Mouse (Mus musculus) naive thymus-derived CD4-positive, alpha-beta T cell, adult 2 months (primary cell): ENCODE results near the gene Camkmt.

Experiments used
- DNase-seq: peaks from one replicate; pipeline ENCODE4 v3.0.0-alpha.2; 2011; ENCODE audit warnings: low read depth

The Camkmt gene

DNA sequence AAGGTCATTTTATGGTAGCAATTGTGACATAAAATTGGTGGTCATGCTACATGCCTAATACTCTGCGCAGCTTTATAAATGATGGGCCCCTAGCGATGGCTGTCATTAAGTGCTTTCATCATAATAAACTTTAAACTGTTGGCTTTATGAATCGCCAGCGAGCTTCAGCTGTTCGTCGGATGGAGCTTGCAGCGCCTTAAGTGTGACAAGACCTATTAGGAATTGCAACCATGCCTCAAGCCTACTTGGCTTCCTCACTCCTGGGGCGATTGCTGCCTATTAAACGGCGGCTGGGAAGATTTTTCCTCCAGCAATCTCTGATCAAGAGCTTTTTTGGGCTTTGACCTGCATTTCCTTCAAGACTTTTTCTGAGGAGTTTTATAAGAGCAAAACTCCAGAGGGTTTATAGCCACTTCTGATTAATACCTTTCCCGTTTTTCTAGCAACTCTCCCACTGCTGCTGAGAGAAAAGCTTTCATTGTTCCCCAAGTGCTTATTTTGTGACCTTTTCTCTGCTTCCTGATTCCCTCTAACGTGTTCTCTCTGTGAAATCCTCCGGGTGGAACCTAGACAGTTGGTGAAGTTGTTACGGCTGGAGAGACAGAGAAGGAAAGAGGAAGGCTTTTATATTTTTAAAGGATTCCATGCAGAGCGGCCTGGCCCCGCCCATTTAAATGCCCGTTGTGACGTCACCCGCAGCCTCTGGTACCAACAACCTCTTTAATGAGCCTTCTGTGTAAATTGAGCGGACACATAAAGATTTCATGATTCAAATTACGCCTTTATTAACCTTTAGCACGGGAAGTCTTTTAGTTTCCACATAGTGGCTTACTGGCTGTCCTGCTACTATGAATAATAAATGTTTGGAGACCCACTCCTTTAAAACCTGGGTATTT, 373.4 kb downstream of the Camkmt start:
- no peak for DNase-seq

DNA sequence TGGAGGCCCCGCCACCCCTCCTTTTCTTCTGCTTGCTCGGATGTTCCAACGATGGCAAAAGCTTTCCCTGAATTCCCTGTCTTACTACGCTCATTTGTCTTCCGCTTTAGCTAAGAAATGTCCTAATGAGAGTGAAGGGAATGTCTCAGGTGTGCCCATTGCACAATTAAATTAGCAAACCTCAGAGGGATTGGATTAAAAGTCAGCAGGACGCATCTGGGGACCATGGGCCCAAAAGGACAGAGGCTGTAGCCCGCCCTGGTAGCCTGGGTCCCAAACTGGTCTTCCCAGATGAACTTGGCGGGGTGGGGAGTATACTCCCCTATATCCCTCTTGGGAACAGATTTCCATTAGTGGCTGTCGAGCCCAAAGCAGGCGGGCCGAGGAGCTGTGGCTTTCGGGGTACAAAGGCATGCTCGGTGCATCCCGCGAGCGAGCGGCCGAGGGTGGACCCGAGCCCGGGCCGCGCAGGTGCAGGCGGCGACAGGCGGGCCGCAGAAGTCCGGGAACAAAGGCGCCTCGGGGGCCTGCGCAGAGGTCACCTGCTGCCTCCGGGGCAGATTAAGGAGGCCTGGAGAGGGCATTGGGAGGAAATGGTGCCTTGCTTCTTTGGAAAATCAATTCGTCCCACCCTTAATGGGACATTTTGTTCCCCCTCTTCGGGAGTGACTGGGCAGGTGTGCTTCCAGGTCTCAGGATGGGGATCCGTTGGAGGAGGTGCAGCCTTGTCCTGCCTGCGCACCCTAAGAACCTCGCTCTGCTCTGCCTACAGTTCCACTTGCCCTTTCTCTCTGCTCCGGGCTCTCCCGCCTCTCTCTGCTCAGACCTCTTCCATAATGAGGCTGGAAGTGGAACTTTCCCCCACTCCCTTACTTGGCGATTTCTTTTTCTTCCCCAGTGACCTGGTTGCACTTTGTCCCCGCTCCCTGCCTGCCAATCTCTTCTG, 374.4 kb downstream of the Camkmt start:
- no peak for DNase-seq

DNA sequence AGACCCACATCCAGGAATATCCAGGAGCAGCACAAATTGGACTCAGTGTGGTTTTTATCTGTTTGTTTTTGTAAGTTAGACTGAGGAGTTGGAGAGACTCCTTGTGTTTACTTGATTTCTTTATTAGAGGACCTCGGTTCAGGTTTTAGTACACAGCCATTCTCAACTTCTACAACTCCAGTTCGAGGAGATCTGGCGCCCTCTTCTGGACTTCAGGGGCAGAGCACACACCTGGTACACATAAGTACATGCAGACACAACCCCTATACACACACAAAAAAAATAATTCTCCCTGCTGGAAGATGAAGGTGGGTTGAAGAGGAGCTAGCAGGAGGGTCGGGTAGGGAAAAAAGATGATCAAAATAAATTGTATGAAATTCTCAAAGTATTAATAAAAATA, 379.4 kb downstream of the Camkmt start:
- no peak for DNase-seq

DNA sequence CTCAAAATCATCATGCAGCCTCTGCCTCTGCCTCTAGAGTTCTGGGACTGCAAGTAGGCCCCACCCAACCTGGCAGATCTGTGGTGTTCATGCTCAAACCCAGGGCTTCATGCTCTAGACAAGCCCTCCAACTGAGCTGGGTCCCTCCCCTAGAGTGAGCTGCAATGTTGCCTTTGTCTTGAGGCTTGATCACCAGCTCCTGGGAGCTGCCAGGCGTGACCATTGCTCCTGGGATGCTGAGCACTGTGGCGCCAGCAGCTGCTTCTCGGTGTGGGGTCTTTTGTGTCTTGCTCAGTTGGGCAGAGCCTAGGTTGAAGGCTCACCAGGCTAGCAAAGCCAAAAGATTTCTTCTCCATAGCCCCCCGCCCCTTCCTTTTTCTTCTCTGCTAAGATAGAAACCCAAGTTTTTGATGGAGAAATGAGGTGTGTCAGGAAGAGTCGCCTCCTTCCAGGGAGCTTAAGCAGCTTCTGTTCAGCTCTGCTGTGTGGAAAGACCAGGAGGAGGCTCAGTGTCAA, 382.4 kb downstream of the Camkmt start:
- DNase-seq, result no peak

DNA sequence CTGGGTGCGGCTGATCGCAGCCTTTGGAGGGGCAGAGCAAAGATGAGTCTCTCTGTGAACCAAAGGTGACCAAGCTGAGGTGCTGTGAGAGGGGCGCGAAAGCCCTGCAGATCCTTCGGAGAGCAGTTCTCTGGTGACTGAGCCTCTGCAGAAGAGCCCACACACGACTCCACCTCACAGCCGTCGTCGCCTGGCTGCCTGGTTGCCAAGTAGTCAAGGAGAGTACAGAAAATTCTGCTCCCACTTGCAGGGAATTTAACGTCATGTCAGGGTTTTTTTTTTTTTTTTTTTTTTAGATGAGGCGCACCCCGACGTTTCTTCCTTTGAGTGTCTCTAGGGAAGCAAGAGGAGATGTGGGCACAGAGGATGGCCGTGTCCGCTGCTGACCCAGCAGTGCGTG, 382.9 kb downstream of the Camkmt start:
- no peak for DNase-seq

DNA sequence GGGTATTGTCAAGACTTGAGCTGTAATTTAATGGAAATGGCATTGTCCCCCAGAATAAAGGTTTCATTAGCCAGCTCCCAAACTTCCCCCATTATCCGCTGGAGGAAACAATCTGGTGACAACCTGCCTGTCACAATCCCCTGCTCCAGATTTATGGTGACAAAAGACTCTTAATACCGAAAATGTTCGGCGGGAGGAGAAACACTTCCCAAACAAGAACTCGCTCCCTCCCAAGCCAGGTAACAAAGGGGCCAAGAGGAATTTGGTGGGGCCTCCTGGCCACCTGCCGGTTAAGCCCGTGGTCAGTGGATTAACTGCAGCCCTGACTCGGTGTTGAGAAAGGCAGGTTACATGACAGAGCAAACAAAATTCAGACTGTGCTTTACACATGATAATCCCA, 383.5 kb downstream of the Camkmt start:
- DNase-seq, result no peak

DNA sequence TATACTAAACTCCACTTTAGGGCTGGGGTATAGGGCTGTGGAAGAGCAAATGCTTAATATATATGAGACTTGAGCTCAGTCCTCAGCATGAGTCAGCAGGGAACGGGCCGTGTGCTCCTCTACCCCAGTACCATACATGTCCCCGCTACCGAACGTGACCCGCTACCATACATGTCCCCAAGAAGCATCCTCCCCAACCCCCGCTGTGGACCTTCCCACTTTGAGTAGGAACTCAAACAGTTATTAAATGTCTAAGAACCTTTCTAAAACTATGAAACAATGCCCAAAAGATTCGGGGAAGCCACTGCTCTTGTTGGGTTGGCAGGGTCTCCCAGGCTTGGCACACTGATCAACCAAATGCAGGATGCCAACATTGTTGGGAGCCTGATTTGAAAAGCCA, 390.9 kb downstream of the Camkmt start:
- no peak for DNase-seq

DNA sequence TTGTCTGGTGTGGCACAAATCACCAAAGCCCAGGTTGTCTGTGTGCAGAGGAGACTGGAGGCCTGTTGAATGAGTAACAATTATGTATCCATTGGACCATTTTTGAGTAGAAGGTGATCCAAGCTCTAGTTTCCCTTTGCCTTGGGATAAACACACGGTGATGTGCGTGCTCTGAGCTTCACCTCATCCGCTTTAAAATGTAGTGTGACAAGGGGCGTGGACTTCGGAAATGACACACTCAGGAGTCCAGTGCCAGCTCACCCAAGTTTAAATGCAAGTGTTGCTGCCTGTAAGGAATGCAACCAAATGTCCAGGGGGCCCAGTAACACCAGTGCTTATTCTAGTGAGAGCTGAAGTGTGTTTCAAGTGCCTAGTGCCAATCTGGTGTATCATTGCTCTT, 392.7 kb downstream of the Camkmt start:
- no peak for DNase-seq

DNA sequence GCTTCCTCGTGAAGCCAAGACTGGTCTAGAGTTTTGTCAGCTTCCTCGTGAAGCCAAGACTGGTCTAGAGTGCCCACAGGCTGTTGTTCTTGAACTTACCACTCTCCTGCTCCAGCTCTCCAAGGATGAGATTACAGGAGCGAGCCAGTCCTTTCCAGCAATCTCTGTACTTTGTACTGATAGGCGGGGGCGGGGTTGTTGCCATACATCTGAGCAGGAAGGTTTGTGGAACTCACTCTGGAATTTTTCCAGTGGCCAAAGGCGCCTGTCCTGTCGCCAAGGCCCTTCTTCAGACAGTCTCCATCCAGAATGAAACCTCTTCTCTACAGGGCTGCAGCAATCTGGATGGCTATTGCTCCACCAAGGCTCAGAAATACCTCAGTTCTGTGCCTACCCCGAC, 393.7 kb downstream of the Camkmt start:
- no peak for DNase-seq

DNA sequence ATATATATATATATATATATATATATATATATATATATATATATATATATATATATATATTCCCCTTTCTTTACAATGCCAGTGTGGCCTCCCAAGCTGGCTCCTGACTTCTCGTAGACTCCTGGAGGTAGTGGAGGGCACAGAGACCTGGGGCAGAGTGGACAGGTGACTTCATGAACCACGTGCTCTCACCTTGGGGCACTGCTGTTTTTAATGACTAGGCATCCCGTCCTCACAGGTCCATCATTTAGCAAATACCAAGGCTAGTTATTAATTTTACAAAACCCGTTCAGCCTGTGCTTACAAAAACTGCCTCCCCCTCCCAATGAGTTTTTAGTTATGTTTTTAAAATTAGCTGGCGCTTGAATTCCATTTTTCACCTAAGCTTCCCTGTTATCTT, 394.2 kb downstream of the Camkmt start:
- DNase-seq, result no peak

DNA sequence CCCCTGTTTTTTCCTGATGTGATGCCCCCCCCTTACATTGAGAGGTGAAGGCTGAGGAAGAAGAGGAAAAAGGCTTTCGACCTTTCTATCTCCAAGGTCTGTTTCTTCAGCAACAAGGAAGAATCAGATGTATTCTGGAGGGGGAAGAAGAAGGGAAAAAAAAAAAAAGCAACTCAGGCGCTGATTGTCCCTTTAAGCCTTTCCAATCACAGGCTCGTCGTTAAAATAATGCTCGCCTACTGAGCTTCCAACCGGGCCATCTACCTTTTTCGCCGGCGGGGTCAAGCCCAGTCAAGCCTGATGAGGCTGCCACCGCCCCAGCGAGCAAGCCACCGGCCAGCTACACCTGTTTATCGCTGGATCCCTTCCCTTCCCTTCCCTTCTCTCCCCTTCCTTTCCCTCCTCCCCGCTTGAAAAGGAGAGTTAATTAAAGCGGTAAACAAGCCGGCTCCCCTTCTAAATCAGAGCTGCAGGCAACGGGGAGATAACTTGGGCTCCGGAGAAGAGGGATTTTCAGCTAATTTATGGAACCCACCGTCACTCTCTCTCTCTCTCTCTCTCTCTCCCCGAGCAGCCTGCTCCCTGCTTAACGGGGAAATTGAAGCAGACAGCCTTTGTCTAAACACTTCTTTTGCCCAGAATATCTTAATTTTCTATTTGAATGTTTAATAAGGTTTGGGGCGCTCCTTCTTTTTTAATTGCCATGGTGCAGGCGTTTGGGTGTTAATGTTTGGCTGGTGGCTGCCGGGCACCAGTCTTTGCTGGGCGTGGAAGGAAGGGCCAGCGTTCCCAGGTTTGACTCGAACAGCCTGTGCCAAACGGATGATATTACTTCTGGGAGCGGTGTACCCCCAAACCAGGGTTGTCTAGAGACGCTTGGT, 395.0 kb downstream of the Camkmt start:
- DNase-seq, result no peak

DNA sequence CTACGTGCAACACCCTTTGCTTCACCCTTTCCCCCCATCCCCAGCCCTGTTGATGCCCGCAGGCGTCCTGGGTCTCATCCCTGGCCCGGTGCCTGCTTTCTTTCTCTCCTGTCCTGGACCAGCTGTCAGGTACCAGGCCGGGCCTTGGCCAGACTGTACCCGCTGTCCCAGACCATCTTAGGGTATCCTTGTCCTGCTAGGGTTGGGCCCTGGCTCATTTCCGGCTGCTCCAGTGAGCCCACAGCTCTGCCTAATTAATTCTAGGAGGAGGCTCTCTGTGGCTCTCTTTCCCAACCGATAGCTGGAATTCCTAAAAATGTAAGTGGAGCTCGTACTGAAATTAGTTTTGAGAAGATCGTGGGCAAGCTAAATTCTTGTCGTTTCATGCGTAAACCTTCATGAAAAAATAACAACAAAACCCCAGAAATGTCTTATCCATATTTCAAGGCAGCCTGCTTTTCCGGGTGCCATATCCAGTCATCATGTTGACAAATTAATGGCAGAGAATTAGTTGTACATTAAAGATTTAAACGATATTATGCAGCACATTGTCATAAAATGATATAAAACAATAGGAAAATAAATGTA, 395.7 kb downstream of the Camkmt start:
- DNase-seq, result no peak

DNA sequence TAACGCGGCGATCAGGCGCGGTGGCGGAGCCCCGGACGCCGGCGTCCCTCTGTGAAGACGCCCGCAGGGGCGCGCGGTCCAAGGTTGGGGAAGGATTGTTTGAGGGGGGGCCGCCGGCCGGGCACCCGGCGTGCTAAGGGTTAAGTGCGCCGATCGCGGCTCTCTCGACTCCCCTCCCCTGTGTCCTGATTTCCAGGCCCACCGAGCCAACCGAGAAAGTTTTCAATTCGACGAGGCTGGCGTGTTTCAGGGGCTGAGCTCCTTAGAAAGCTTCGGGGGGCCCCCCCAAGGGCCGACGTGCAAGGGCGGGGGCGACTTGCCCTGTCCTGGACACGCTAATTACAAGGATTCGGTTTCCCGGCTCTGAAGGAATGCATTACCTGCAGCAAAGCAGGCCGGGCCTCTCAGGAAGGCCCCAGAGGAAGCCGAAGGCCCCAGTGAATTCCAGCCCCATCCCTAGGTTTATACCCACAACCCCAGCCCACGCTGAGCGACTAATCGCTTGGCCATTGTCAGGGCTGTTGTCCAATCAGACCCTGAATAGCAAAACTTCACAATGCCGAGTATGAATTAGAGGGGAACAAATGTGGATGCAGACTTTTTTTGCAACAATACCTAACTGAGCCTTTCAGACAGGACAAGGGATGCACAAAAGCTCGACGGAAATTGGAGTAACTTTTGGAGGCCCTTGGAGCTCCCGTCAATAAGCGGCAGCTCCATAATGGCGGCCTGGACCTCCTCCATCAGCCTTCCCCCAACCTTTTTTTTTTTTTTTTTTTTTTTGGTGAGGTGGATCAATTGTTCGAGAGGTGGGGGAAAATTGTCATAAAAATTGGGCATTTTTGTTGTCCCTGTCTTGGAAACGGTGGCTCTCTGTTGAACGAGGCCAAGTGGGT, 396.5 kb downstream of the Camkmt start:
- no peak for DNase-seq

DNA sequence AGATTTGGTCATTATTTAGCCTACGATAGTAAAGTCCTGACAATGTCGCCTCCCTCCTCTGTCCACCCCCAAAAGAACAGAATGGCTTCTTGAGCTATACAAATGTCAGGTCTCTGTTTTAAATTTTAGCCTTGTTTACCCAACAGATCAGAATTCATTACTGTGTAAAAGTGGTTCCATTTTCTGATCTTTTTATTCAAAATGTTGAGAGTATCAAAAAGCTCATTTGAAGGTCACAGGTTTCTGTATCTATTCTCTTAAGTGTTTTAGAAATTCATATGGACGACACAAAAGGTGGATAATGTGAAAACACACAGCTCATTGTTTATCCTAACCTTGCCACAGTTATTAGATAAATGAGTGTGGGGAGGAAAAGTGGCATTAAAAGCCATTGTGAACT, 397.2 kb downstream of the Camkmt start:
- no peak for DNase-seq

DNA sequence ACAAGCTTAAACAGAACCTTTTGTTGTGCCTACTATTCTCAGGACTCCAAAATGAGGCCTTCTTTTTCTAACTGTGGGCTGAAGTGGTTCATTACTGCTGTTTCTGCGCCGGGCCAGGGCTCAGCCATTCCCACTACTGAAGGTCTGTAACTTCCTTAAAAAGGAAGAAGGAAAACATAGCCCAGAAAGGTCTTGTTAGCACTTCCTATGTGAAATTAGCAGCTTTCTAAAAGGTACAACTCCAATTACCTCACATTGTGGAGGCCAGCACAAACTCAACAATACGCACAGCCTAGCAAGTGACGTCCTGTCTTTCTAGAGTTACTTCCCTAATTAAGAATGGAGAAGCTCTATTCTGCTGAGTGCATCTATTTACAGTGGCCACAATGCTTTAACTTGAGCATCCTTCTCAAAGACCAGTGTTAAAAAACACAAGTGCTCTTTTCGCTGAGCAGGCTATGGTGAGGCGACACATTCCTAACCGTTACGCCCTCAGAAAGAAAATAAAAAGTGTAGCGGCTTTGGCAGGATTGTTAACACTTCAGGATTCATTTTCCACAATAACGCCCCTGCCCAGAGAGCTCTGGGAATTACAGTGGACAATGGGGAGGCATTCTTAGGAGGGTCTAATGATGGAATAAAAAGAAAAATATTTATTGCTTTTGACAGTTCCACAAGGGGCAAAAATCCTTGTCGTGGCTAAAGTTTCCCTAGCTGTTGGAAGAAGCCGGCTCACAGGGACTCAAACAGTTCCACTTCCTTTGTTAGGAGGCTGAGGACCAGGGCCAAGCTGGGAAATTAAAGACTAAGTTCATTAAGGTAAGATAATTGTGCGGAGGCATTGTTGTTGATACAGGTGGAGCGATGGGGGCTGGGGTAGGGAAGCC, 398.5 kb downstream of the Camkmt start:
- no peak for DNase-seq

DNA sequence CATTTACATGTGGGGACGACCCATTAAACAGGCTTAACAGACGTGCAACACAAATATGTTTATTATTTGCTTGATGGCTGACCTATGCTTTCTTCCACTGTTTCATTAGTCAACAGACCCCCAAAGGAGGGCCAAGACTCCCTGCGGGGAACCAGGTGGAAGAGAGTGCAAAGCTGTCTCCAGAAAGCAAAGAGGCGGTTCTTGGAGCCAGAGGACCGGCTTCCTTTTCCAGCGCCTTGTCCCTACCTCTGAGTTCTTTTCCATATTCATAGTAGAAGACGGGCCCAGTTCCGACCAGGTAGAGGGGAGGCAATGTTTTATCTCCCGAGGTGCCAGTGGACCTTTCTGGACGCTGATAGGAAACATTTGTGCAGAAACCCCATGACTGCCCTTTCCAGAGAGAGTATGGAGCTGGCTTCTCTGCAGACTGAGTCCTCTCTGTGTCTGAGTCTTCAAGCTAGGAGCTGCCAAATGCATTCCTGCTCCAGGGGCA, 399.2 kb downstream of the Camkmt start:
- DNase-seq, result no peak

DNA sequence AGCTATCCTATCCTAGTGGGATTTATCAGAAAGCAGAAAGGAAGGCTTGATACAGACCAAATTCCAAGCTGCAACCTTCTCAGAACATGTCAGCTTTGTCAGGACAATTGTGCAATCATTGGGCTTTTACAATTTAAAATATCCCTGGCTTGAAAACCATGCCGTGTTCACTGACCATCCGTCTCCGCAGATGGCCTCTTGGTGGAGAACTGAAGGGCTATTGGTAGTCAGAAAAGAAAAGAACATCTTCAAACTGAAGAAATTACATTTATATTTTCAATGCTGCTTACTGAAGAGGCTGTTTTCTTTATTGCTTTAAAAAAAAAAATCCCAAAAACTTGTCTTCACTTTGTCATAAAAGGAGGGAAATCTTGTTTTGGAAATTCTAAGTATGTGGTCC, 401.1 kb downstream of the Camkmt start:
- DNase-seq, result no peak

DNA sequence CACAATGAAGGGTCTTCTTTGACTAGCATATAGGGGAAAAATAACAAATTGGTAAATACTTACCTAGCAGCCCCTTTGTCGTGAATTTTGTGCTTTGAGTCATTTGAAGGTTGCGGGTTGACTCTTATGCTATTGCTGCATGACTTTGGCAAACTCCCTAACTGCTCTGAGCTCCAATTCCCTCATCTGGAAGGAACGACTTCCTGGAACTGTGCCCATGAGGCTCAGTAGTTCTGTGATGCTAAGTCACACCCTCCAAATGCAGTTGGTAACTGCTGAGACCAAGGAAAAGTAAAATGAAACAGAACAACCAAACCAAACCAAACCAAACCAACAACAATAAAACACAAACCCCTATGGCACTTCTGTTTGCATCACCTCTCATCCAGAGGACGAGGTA, 403.2 kb downstream of the Camkmt start:
- no peak for DNase-seq
